Mouse (Mus musculus): ENCODE measurements around the gene Map3k3. TPM values are rescaled to one million over a fixed set of nuclear protein-coding genes. Genes with fewer than 3 reads are reported as not detected.
"Not testable (repeated sequence)": the region's sequence is repeated elsewhere in the genome, so short reads cannot be mapped to it uniquely, and the experiment has no call there.

The Map3k3 gene
- polyA plus RNA-seq, 1 experiment from 2014 or later, result 20.6 TPM

DNA sequence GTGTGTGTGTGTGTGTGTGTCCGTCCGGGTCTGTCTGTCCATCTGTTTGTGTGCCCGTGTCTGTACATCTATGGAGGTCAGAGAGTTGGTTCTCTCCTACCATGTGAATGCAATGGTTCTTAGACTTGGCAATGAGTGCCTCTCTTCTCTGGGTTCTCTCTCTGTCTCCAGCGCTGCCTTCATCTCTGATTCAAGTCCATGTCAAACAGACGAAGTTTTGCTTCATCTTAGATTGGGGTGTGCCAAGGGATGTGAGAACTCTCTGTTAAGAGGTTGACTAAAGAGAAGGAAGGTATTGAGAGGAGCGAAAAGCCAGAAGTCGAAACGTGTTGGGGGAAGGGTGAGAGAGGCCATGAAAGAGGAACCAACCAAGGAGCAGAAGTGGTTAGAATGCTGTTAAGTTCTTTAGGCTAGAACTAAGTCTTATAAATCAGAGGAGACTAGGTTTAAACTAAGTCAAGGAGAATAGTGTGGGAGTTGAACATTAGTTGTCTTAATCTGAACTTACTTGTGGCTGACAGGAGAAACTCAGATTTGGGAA is 21.7 kb downstream of the Map3k3 start:
- no peaks in the 10 kb centered on the region for H3K27me3 ChIP-seq (ENCODE audit: control insufficient read depth, insufficient read depth, low read length)
- ATAC-seq (replicated peaks; ENCODE audit: low FRiP score) (no peak), DNase-seq (ENCODE audit: low spot score) (no peak)
- H3K4me2 ChIP-seq (ENCODE audit: low read depth, low read length, severe bottlenecking), result no peak overlapping the region
- no peak overlapping the region for H3K27ac ChIP-seq (ENCODE audit: low read depth, low read length)
- 82% methylated on average over 8 of the region's 8 CpGs for WGBS
- no peak overlapping the region for H3K9ac ChIP-seq (ENCODE audit: low read length)
- H3K9me3 ChIP-seq (ENCODE audit: control insufficient read depth, low read length), result no peaks in the 10 kb centered on the region
- H3K4me1 ChIP-seq (replicated peaks; ENCODE audit: control insufficient read depth, insufficient read depth, low read length), result no peaks in the 10 kb centered on the region
- no peak overlapping the region for H3K4me3 ChIP-seq (ENCODE audit: low read depth, low read length)
- no peaks in the 10 kb centered on the region for H3K36me3 ChIP-seq (ENCODE audit: control insufficient read depth, insufficient read depth, low read length)

DNA sequence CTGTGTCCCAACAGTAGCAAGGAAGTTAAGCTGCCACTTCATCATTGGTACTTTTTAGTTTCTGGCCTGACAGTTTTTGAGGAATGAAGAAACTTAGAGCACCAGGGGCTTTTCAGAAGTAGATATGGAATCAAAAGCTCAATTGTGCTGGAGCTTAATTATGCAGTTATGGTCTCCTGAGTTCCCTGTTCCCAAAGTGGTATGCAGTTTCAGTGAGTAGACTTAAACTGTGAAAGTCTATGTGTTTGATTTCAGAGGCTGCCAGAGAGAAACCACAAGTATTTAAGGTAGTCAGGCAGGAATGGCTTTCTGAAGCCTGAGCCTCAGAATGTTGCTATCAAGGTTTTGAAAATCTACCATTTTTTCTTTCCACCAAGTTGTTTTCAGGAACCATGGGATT is 27.3 kb downstream of the Map3k3 start:
- no peak overlapping the region for H3K27ac ChIP-seq (ENCODE audit: low read depth, low read length)
- H3K27me3 ChIP-seq (ENCODE audit: control insufficient read depth, insufficient read depth, low read length), result no peaks in the 10 kb centered on the region
- ATAC-seq (replicated peaks; ENCODE audit: low FRiP score) (no peak), DNase-seq (ENCODE audit: low spot score) (no peak)
- no peaks in the 10 kb centered on the region; the same call in 1 of the 2 replicates for H3K36me3 ChIP-seq (ENCODE audit: control insufficient read depth, insufficient read depth, low read length)
- H3K4me1 ChIP-seq (replicated peaks; ENCODE audit: control insufficient read depth, insufficient read depth, low read length), result no peaks in the 10 kb centered on the region
- no peak overlapping the region for H3K4me2 ChIP-seq (ENCODE audit: low read depth, low read length, severe bottlenecking)
- no peak overlapping the region for H3K9ac ChIP-seq (ENCODE audit: low read length)
- no peak overlapping the region for H3K4me3 ChIP-seq (ENCODE audit: low read depth, low read length)
- no peaks in the 10 kb centered on the region for H3K9me3 ChIP-seq (ENCODE audit: control insufficient read depth, low read length)

DNA sequence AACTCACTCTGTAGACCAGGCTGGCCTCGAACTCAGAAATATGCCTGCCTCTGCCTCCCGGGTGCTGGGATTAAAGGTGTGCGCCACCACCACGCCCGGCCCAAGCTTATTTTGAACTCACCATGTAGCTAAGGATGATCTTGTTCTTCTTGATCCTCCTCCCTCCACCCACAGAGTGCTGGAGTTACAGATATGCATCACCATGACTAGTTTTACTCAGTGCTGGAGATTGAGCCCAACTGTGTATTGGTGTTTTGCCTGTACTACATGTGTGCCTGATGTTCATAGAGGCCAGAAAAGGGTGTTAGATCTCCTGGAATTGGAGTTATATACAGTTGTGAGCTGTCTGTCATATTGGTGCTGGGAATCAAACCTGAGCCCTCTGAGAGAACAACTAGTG is 37.8 kb downstream of the Map3k3 start:
- WGBS, result 93% methylated on average over 5 of the region's 5 CpGs
- H3K4me1 ChIP-seq (replicated peaks; ENCODE audit: control insufficient read depth, insufficient read depth, low read length), result no peaks in the 10 kb centered on the region
- ATAC-seq (replicated peaks; ENCODE audit: low FRiP score) (no peak), DNase-seq (ENCODE audit: low spot score) (no peak)
- no peaks in the 10 kb centered on the region for H3K27me3 ChIP-seq (ENCODE audit: control insufficient read depth, insufficient read depth, low read length)
- H3K36me3 ChIP-seq (ENCODE audit: control insufficient read depth, insufficient read depth, low read length), result peaks cover 3% of the 10 kb centered on the region; the same call in 1 of the 2 replicates
- no peak overlapping the region for H3K9ac ChIP-seq (ENCODE audit: low read length)
- no peak overlapping the region for H3K4me2 ChIP-seq (ENCODE audit: low read depth, low read length, severe bottlenecking)
- H3K9me3 ChIP-seq (ENCODE audit: control insufficient read depth, low read length), result no peaks in the 10 kb centered on the region
- H3K4me3 ChIP-seq (ENCODE audit: low read depth, low read length), result no peak overlapping the region
- H3K27ac ChIP-seq (ENCODE audit: low read depth, low read length), result no peak overlapping the region

DNA sequence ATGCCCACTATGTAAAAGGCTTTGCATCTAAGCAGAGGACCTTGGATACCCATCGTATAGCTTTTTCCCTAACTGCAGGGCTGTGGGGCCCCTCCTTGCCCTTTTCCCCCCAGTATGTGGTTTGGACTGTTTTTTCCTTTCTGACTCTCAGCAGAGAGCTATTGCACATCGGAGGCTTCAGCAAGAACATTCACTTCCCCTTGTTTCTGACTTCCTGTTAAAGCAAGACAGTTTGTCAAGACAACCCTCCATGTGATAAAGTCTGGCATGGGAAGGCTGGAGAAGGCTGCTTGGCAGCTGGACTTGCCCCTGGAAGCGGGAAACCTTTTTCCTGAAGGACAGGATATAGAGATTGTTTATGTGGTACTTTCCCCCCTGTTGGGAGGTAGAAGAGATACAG is 38.3 kb downstream of the Map3k3 start:
- no peak for ATAC-seq (replicated peaks; ENCODE audit: low FRiP score)
- 91% methylated on average over 3 of the region's 3 CpGs for WGBS

DNA sequence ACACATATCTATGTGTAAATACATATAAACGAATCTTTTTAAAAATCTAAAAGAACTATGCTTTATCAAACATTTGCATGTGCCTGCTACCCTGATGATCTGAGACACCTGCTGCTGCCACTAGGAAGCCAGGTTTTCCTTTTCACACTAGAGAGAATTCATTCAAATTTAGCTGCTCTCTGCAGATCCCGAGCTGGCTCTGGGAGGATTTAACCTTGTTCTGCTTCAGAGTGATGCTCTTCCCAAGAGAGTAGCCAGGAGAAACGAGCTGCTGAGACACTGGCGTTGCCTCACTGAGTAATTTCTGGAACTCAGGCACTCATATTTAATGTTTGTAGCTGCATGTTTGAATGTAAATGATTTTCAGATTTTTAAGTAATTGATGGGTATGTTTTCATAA is 40.4 kb downstream of the Map3k3 start:
- no peak overlapping the region for H3K4me2 ChIP-seq (ENCODE audit: low read depth, low read length, severe bottlenecking)
- no peak overlapping the region for H3K27ac ChIP-seq (ENCODE audit: low read depth, low read length)
- peaks cover under 1% of the 10 kb centered on the region; the same call in 1 of the 2 replicates for H3K36me3 ChIP-seq (ENCODE audit: control insufficient read depth, insufficient read depth, low read length)
- DNase-seq (ENCODE audit: low spot score) (no peak), ATAC-seq (replicated peaks; ENCODE audit: low FRiP score) (no peak)
- no peaks in the 10 kb centered on the region for H3K27me3 ChIP-seq (ENCODE audit: control insufficient read depth, insufficient read depth, low read length)
- H3K9ac ChIP-seq (ENCODE audit: low read length), result no peak overlapping the region
- no peaks in the 10 kb centered on the region for H3K9me3 ChIP-seq (ENCODE audit: control insufficient read depth, low read length)
- no peak overlapping the region for H3K4me3 ChIP-seq (ENCODE audit: low read depth, low read length)
- no peaks in the 10 kb centered on the region for H3K4me1 ChIP-seq (replicated peaks; ENCODE audit: control insufficient read depth, insufficient read depth, low read length)
- WGBS, result 84% methylated on average over 4 of the region's 4 CpGs

More for the DNA sequence above, 38.3 kb downstream of the Map3k3 start:
- Histone ChIP-seq H3K4me2 (ENCODE audit: low read depth, low read length, severe bottlenecking) (no peak overlapping the region), H3K36me3 (ENCODE audit: control insufficient read depth, insufficient read depth, low read length) (peaks cover 3% of the 10 kb centered on the region; the same call in 1 of the 2 replicates), H3K4me3 (ENCODE audit: low read depth, low read length) (no peak overlapping the region), H3K27ac (ENCODE audit: low read depth, low read length) (no peak overlapping the region), H3K4me1 (replicated peaks; ENCODE audit: control insufficient read depth, insufficient read depth, low read length) (no peaks in the 10 kb centered on the region), H3K9me3 (ENCODE audit: control insufficient read depth, low read length) (no peaks in the 10 kb centered on the region), H3K27me3 (ENCODE audit: control insufficient read depth, insufficient read depth, low read length) (no peaks in the 10 kb centered on the region), H3K9ac (ENCODE audit: low read length) (no peak overlapping the region)
- DNase-seq (ENCODE audit: low spot score), result no peak

DNA sequence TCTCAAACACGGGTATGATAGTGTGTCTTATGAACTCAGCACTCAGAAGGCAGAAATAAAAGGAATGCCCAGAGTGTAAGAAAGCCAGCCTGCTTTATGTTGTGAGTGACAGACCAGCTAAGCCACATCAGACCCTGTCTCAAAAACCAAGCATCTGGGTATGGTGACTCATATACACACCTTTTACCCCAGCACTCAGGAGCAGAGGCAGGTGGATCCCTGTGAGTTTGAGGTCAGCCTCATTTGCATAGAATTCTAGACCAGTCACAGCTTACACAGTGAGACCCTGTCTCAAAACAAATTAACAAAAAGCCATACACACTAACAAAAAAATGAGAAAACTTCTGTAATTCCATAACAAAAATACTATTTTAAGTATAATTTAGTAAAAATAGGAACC is 41.4 kb downstream of the Map3k3 start:
- DNase-seq (ENCODE audit: low spot score) (no peak), ATAC-seq (replicated peaks; ENCODE audit: low FRiP score) (no peak)
- no peaks in the 10 kb centered on the region for H3K9me3 ChIP-seq (ENCODE audit: control insufficient read depth, low read length)
- no peaks in the 10 kb centered on the region for H3K4me1 ChIP-seq (replicated peaks; ENCODE audit: control insufficient read depth, insufficient read depth, low read length)
- no peak overlapping the region for H3K9ac ChIP-seq (ENCODE audit: low read length)
- H3K4me3 ChIP-seq (ENCODE audit: low read depth, low read length), result no peak overlapping the region
- no peak overlapping the region for H3K27ac ChIP-seq (ENCODE audit: low read depth, low read length)
- WGBS, result 77% methylated on average over 1 of the region's 1 CpGs
- no peak overlapping the region for H3K4me2 ChIP-seq (ENCODE audit: low read depth, low read length, severe bottlenecking)
- no peaks in the 10 kb centered on the region for H3K27me3 ChIP-seq (ENCODE audit: control insufficient read depth, insufficient read depth, low read length)
- H3K36me3 ChIP-seq (ENCODE audit: control insufficient read depth, insufficient read depth, low read length), result no peaks in the 10 kb centered on the region; the same call in 1 of the 2 replicates

DNA sequence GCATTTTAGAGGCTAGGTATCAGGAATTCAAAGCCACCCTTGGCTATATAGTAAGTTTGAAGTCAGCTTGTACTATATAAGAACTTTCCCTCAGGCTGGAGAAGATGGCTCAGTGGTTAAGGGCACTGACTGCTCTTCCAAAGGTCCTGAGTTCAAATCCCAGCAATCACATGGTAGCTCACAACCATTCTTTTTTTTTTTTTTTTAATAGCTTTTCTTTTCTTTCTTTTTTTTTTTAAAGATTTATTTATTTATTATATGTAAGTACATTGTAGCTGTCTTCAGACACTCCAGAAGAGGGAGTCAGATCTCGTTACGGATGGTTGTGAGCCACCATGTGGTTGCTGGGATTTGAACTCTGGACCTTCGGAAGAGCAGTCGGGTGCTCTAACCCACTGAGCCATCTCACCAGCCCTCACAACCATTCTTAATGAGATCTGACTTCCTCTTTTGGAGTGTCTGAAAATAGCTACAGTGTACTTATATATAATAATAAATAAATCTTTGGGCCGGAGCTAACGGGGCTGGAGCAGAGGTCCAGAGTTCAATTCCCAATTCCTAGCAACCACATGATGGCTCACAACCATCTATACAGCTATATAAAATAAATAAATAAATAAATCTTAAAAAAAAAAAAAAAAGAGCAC is 42.4 kb downstream of the Map3k3 start:
- H3K9ac ChIP-seq (ENCODE audit: low read length); H3K27ac ChIP-seq (ENCODE audit: low read depth, low read length); ATAC-seq (replicated peaks; ENCODE audit: low FRiP score); H3K4me2 ChIP-seq (ENCODE audit: low read depth, low read length, severe bottlenecking); DNase-seq (ENCODE audit: low spot score); H3K27me3 ChIP-seq (ENCODE audit: control insufficient read depth, insufficient read depth, low read length); H3K36me3 ChIP-seq (ENCODE audit: control insufficient read depth, insufficient read depth, low read length); H3K4me1 ChIP-seq (replicated peaks; ENCODE audit: control insufficient read depth, insufficient read depth, low read length); H3K9me3 ChIP-seq (ENCODE audit: control insufficient read depth, low read length); H3K4me3 ChIP-seq (ENCODE audit: low read depth, low read length): not testable (repeated sequence)
- WGBS, result 98% methylated on average over 4 of the region's 6 CpGs

DNA sequence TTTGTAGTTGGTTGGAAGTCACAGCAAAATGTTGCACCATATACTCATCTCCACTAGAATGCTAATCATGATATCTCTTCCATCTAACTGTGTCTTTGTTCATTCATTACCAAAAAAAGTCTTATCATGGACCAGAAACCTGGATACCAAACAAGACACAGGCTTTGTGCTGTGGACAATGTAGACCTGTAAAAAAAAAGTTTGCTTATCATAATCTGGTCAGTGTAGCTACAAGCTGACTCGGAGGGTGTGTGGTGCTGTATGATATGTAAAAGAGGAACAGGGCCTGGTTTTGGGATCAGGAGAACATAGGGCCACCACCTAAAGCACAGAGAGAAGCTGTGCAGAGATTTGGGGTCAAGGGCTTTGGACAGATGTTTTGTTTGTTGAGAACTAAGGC is 45.1 kb downstream of the Map3k3 start:
- no peak for DNase-seq (ENCODE audit: low spot score)
- ATAC-seq (replicated peaks; ENCODE audit: low FRiP score), result no peak
- Histone ChIP-seq H3K4me3 (ENCODE audit: low read depth, low read length) (no peak overlapping the region), H3K9ac (ENCODE audit: low read length) (no peak overlapping the region), H3K4me1 (replicated peaks; ENCODE audit: control insufficient read depth, insufficient read depth, low read length) (no peaks in the 10 kb centered on the region), H3K4me2 (ENCODE audit: low read depth, low read length, severe bottlenecking) (no peak overlapping the region), H3K36me3 (ENCODE audit: control insufficient read depth, insufficient read depth, low read length) (no peaks in the 10 kb centered on the region; the same call in 1 of the 2 replicates), H3K27me3 (ENCODE audit: control insufficient read depth, insufficient read depth, low read length) (no peaks in the 10 kb centered on the region), H3K27ac (ENCODE audit: low read depth, low read length) (no peak overlapping the region), H3K9me3 (ENCODE audit: control insufficient read depth, low read length) (no peaks in the 10 kb centered on the region)
- WGBS, result 89% methylated on average over 1 of the region's 1 CpGs

DNA sequence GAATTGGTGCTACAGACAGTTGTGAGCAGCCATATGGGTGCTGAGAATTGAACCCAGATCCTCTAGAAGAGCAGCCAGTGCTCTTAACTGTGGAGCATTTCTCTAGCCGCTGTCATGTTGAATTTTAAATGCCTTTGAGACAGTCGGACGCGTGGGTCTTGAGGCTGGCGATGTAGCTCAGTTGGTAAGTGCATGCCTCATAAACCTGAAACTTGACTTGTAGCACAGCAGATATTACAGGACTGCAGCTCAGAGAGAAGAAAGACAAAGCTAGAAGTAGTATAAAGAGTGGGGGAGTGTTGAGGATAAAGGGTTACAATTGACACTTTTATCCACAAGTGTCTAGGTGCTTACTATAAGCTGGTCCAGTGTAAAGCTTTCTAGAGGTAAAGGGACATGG is 48.1 kb downstream of the Map3k3 start:
- 93% methylated on average over 5 of the region's 5 CpGs for WGBS

More for the DNA sequence above, 48.1 kb downstream of the Map3k3 start:
- Histone ChIP-seq H3K36me3 (ENCODE audit: control insufficient read depth, insufficient read depth, low read length) (no peaks in the 10 kb centered on the region; the same call in 1 of the 2 replicates), H3K27ac (ENCODE audit: low read depth, low read length) (no peak overlapping the region), H3K9ac (ENCODE audit: low read length) (no peak overlapping the region), H3K9me3 (ENCODE audit: control insufficient read depth, low read length) (no peaks in the 10 kb centered on the region), H3K4me2 (ENCODE audit: low read depth, low read length, severe bottlenecking) (no peak overlapping the region), H3K4me3 (ENCODE audit: low read depth, low read length) (no peak overlapping the region), H3K4me1 (replicated peaks; ENCODE audit: control insufficient read depth, insufficient read depth, low read length) (no peaks in the 10 kb centered on the region), H3K27me3 (ENCODE audit: control insufficient read depth, insufficient read depth, low read length) (no peaks in the 10 kb centered on the region)
- no peak for DNase-seq (ENCODE audit: low spot score)
- ATAC-seq (replicated peaks; ENCODE audit: low FRiP score), result no peak

Measured in forebrain, embryonic 11.5 days (tissue).